Mouse (Mus musculus): Measurements from ENCODE around the gene Qrich2. TPM values are rescaled to one million over a fixed set of nuclear protein-coding genes. Genes with fewer than 3 reads are reported as not detected.
A peak's percentile ranks its signal among the peaks of the same experiment; 100 is the strongest.

Qrich2 gene
- polyA plus RNA-seq, 1 experiment from 2014 or later = 0.21 TPM

- Histone ChIP-seq H3K36me3 (peaks cover 49% of the 10 kb centered on the region), H3K4me3 (no peak overlapping the region), H3K27ac (replicated peaks) (no peak overlapping the region), H3K27me3 (ENCODE audit: low read depth, poor library complexity, severe bottlenecking) (no peaks in the 10 kb centered on the region), H3K4me1 (peaks cover 55% of the 10 kb centered on the region), H3K9me3 (replicated peaks) (no peaks in the 10 kb centered on the region)
- WGBS = 87% methylated on average over 19 of the region's 19 CpGs
- DNase-seq (ENCODE audit: low spot score) = no peak
These were observed 26.5 kb downstream of the Qrich2 start for GRCm38 (mm10) chr11:116439269-116440240.

- Histone ChIP-seq H3K9me3 (replicated peaks) (no peaks in the 10 kb centered on the region), H3K27ac (replicated peaks) (peak overlapping the region; percentile 61; the same call in 1 of the 2 replicates), H3K27me3 (ENCODE audit: low read depth, poor library complexity, severe bottlenecking) (peaks cover under 1% of the 10 kb centered on the region; the same call in 1 of the 2 replicates), H3K36me3 (peaks cover 49% of the 10 kb centered on the region), H3K4me3 (peak overlapping the region; percentile 95; the same call in 1 of the 2 replicates), H3K4me1 (peaks cover 47% of the 10 kb centered on the region)
- 86% methylated on average over 11 of the region's 11 CpGs for WGBS
- DNase-seq (ENCODE audit: low spot score) = no peak
These were observed 28.5 kb downstream of the Qrich2 start for GRCm38 (mm10) chr11:116437541-116437940.

- Histone ChIP-seq H3K27me3 (ENCODE audit: low read depth, poor library complexity, severe bottlenecking) (peaks cover 8% of the 10 kb centered on the region; the same call in 1 of the 2 replicates), H3K36me3 (peaks cover 49% of the 10 kb centered on the region), H3K9me3 (replicated peaks) (no peaks in the 10 kb centered on the region), H3K4me1 (peaks cover 48% of the 10 kb centered on the region), H3K27ac (replicated peaks) (peak overlapping the region; percentile 61), H3K4me3 (peak overlapping the region; percentile 95; the same call in 1 of the 2 replicates)
- DNase-seq (ENCODE audit: low spot score) = no peak
- 71% methylated on average over 4 of the region's 4 CpGs for WGBS
These were observed 29.2 kb downstream of the Qrich2 start for GRCm38 (mm10) chr11:116436725-116437331.

GRCm38 (mm10) chr11:116435992-116436724, 29.9 kb downstream of the Qrich2 start:
- peak overlapping the region; percentile 61 for H3K27ac ChIP-seq (replicated peaks)

GRCm38 (mm10) chr11:116434967-116435752, 30.9 kb downstream of the Qrich2 start:
- H3K27ac ChIP-seq (replicated peaks) = peak overlapping the region; percentile 97
- 53% methylated on average over 12 of the region's 12 CpGs for WGBS
- DNase-seq (ENCODE audit: low spot score) = no peak
- H3K9me3 ChIP-seq (replicated peaks) = no peaks in the 10 kb centered on the region
- peaks cover 15% of the 10 kb centered on the region; the same call in 1 of the 2 replicates for H3K27me3 ChIP-seq (ENCODE audit: low read depth, poor library complexity, severe bottlenecking)
- peak overlapping the region; percentile 95 for H3K4me3 ChIP-seq
- H3K36me3 ChIP-seq = peaks cover 42% of the 10 kb centered on the region
- H3K4me1 ChIP-seq = peaks cover 57% of the 10 kb centered on the region

More at GRCm38 (mm10) chr11:116435992-116436724, 29.9 kb downstream of the Qrich2 start:
- DNase-seq (ENCODE audit: low spot score) = no peak
- Histone ChIP-seq H3K9me3 (replicated peaks) (no peaks in the 10 kb centered on the region), H3K36me3 (peaks cover 49% of the 10 kb centered on the region), H3K4me3 (peak overlapping the region; percentile 95), H3K4me1 (peaks cover 49% of the 10 kb centered on the region), H3K27me3 (ENCODE audit: low read depth, poor library complexity, severe bottlenecking) (peaks cover 14% of the 10 kb centered on the region; the same call in 1 of the 2 replicates)
- WGBS = 83% methylated on average over 5 of the region's 5 CpGs

- peak; percentile 75 for DNase-seq (ENCODE audit: low spot score)
- Histone ChIP-seq H3K9me3 (replicated peaks) (no peaks in the 10 kb centered on the region), H3K27ac (replicated peaks) (peak overlapping the region; percentile 97), H3K4me3 (peak overlapping the region; percentile 95), H3K36me3 (peaks cover 36% of the 10 kb centered on the region), H3K4me1 (peaks cover 58% of the 10 kb centered on the region), H3K27me3 (ENCODE audit: low read depth, poor library complexity, severe bottlenecking) (peaks cover 15% of the 10 kb centered on the region; the same call in 1 of the 2 replicates)
- WGBS = under 1% methylated on average over 37 of the region's 67 CpGs
These were observed 31.6 kb downstream of the Qrich2 start for GRCm38 (mm10) chr11:116434287-116434966.

GRCm38 (mm10) chr11:116433356-116434286, 32.4 kb downstream of the Qrich2 start, which contains the start of gene Ubald2:
Gene Ubald2 (plus strand): TSS chr11:116434094.
- peak; percentile 100 for DNase-seq (ENCODE audit: low spot score)
- Histone ChIP-seq H3K9me3 (replicated peaks) (no peaks in the 10 kb centered on the region), H3K4me3 (peak within 1 kb of the TSS; percentile 95), H3K4me1 (peaks cover 62% of the 10 kb centered on the region), H3K27me3 (ENCODE audit: low read depth, poor library complexity, severe bottlenecking) (peaks cover 15% of the 10 kb centered on the region; the same call in 1 of the 2 replicates), H3K36me3 (peaks cover 28% of the 10 kb centered on the region), H3K27ac (replicated peaks) (peak within 1 kb of the TSS; percentile 97)
- 2% methylated on average over 66 of the region's 66 CpGs for WGBS

GRCm38 (mm10) chr11:116432593-116433355, 33.3 kb downstream of the Qrich2 start:
- peak overlapping the region; percentile 97 for H3K27ac ChIP-seq (replicated peaks)
- 0 out of 2 replicates have a peak overlapping the region, but pooled peaks have one; percentile 95 for H3K4me3 ChIP-seq
- no peaks in the 10 kb centered on the region for H3K9me3 ChIP-seq (replicated peaks)
- no peak for DNase-seq (ENCODE audit: low spot score)
- peaks cover 25% of the 10 kb centered on the region for H3K36me3 ChIP-seq
- H3K27me3 ChIP-seq (ENCODE audit: low read depth, poor library complexity, severe bottlenecking) = peaks cover 15% of the 10 kb centered on the region; the same call in 1 of the 2 replicates
- 61% methylated on average over 8 of the region's 8 CpGs for WGBS
- peaks cover 62% of the 10 kb centered on the region for H3K4me1 ChIP-seq

- Histone ChIP-seq H3K4me3 (no peak overlapping the region), H3K36me3 (peaks cover 19% of the 10 kb centered on the region), H3K4me1 (peaks cover 55% of the 10 kb centered on the region), H3K27ac (replicated peaks) (no peak overlapping the region), H3K9me3 (replicated peaks) (no peaks in the 10 kb centered on the region), H3K27me3 (ENCODE audit: low read depth, poor library complexity, severe bottlenecking) (peaks cover 15% of the 10 kb centered on the region; the same call in 1 of the 2 replicates)
- no peak for DNase-seq (ENCODE audit: low spot score)
- 46% methylated on average over 6 of the region's 6 CpGs for WGBS
These were observed 33.9 kb downstream of the Qrich2 start for GRCm38 (mm10) chr11:116432127-116432526.
